Mouse (Mus musculus) layer of hippocampus, adult 18-20 months (tissue): ENCODE data around the gene Cdkl4. TPM values are rescaled to one million over a fixed set of nuclear protein-coding genes. Genes with fewer than 3 reads are reported as not detected.

Experiments used
- DNase-seq, 2 experiments: peaks; one replicate each; pipeline ENCODE4 v3.0.0; 2022; ENCODE audit warnings: low spot score in 2 of 2
- total RNA-seq, 2 experiments: library from RNA; stranded (reverse); gene quantifications; 2 replicates each; pipeline ENCODE4 v1.2.3; 2021

The Cdkl4 gene
- total RNA-seq, 2 experiments from 2014 or later, result 15.6 to 18.1 TPM

- DNase-seq, result no peak
Measured at GRCm38 (mm10) chr17:80485160-80485559, 92.5 kb downstream of the Cdkl4 start.

GRCm38 (mm10) chr17:80480855-80481224, 96.8 kb downstream of the Cdkl4 start:
- no peak for DNase-seq

- DNase-seq, result peak; percentile 94 to 96
Measured at GRCm38 (mm10) chr17:80480031-80480854, 97.4 kb downstream of the Cdkl4 start, which contains the start of gene Sos1. TSS of gene Sos1 (minus strand) at chr17:80480453.

- DNase-seq, result peak; percentile 50 to 60
Measured at GRCm38 (mm10) chr17:80479295-80480030, 98.2 kb downstream of the Cdkl4 start.

GRCm38 (mm10) chr17:80477679-80478078, 99.9 kb downstream of the Cdkl4 start:
- no peak for DNase-seq

GRCm38 (mm10) chr17:80476496-80476895, 101.1 kb downstream of the Cdkl4 start:
- DNase-seq, result no peak

Other genes with a start within 250 kb of the Cdkl4 start
- gene Gm10190, start 204.3 kb downstream of the Cdkl4 start, total RNA-seq, result 1 to 10 TPM; 1.7 to 1.8 TPM
- gene Sos1, start 97.4 kb downstream of the Cdkl4 start, total RNA-seq, result 10 to 100 TPM; 36.3 to 37.8 TPM
- 10 to 100 TPM; 87.2 to 94.3 TPM for gene Map4k3, start 150.7 kb upstream of the Cdkl4 start, total RNA-seq